Mouse (Mus musculus) gastrocnemius, adult 2 months (tissue): Measurements from ENCODE around the gene Ap1s1. TPM values are rescaled to one million over a fixed set of nuclear protein-coding genes. Genes with fewer than 3 reads are reported as not detected.

Experiments used
- DNase-seq: peaks from one replicate; pipeline ENCODE4 v3.0.0; 2022
- H3K27ac ChIP-seq: fragments of 200-600 bp; 2 replicates; pipeline ENCODE4 v1.8.1; 2022; ENCODE audit warnings: mild to moderate bottlenecking
- H3K4me3 ChIP-seq: fragments of 200-600 bp; 2 replicates; pipeline ENCODE4 v1.8.1; 2022; ENCODE audit warnings: mild to moderate bottlenecking, moderate library complexity
- CTCF ChIP-seq: fragments of 200-600 bp; IDR thresholded peaks from 2 replicates; pipeline ENCODE4 v1.8.1; 2022; ENCODE audit warnings: antibody characterized with exemption, mild to moderate bottlenecking, moderate library complexity
- intact Hi-C: fragments of 180-260 bp; cut with DNase I; formaldehyde crosslinking; loops from one replicate; pipeline ENCODE4 v1.15.1; 2025
- long read RNA-seq, 2 experiments: library from polyadenylated mRNA; stranded (forward); transcript quantifications; one replicate each; pipeline ENCODE4 v2.0.0; 2021
- total RNA-seq, 2 experiments: library from RNA; stranded (reverse); gene quantifications; 2 replicates each; pipeline ENCODE4 v1.2.3; 2021

The Ap1s1 gene
- 10 to 100 TPM; 12.4 to 19.2 TPM for total RNA-seq
- long read RNA-seq, experiment 1, transcript Ap1s1-201 (5 exons, 1,353 nt) = major isoform, 16 of 18 reads
- long read RNA-seq, experiment 1, partial matches to known transcripts = 2 of 18 reads
- long read RNA-seq, experiment 1, other reads (novel, unspliced or antisense) = 0 of 18 reads
- long read RNA-seq, experiment 2, transcript Ap1s1-201 (5 exons, 1,353 nt) = major isoform, 12 of 15 reads
- long read RNA-seq, experiment 2, partial matches to known transcripts = 0 of 15 reads
- long read RNA-seq, experiment 2, other reads (novel, unspliced or antisense) = 2 of 15 reads

DNA sequence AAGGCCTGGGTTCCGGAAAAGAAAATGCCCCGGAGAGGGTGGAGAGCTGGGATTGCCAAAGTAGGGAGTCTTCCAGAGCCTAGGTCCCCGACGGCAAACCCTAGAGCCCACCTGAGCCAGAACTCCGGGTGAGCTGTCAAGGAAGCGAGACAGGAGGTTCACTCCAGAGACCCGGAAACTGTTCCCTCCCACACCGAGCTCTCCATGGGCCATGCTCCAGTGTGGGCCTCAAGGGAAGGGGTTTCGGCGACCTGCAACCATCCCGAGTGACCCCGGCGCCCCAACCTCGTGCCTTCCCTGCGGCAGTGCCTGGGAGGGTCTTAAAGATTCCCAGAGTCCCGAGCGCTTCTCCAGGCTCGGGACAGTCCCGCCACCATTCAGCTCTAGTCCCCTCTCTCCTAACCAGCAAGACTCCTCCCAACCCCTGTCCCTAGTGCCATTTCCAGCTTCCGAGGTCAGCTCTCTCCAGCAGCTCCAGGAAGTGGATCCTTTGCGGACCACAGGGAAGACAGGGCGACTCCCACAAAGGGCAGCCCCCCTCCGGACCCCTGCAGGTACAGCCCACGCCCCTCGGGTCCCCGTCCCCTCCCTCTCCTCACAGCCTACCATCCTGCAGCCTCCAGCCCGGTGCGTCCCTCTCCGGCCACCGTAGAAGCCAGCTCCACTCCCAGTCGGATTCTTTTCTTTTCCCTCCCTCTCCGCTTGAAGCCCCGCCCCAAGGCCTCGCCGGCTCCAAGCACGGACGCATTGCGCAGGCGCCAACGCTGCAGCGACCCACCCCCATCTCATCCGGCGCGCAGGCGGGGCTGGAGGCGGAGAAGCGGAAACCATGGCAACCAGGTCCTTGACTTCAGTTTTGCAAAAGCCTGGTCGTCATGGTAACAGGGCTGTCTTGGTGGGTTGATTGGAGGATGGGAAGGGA is at the start of gene Ap1s1:
Ap1s1 (minus strand) TSS at position 734 of the 922 bp plus-strand sequence.
- Histone ChIP-seq H3K27ac (peak within 1 kb of the TSS; percentile 83), H3K4me3 (peak within 1 kb of the TSS; percentile 93)
- intact Hi-C loops = no loop called here
- no peak for TF ChIP-seq CTCF
- DNase-seq = peak; percentile 97

DNA sequence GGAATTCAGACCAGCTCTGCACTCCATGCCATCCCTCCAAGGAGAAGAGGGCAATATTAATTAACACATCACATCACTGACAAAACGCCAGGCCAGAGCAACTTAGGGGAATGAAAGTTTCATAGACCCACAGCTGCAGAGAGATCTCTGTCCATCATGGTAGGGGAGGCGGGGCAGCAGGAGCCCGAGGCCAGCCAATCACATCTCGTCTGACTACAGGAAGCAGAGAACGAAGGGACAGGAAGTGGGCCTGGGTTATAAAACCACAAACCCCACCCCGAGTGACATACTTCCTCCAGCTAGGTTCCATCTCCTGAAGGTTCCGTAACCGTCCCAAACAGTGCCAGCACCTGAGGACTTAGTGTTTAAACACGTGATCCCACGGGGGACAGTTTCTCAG is 49.2 kb upstream of the Ap1s1 start:
- H3K4me3 ChIP-seq = no peak overlapping the region
- 0 out of 2 replicates have a peak overlapping the region, but pooled peaks have one; percentile 31 for H3K27ac ChIP-seq
- intact Hi-C loops = no loop called here
- no peak for DNase-seq
- TF ChIP-seq CTCF = no peak

DNA sequence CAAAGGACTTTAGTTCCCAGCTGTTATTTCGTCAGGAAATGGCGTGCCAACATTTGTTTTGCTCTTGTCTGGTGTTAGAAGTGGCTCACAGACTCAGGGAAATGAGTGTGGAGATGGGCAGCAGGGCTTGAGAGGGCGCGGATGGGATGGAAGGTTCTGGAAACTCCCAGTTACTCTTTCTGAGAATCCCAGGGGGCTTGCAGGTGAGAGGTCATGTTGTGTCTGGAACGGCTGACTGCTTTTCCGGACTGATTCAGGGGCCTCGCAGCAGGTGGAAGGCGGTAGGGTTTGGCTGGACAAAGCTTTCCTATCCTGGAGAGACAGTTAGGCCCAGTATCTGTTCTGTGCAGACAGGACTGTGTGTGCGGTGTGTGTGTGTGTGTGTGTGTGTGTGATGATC is 47.8 kb upstream of the Ap1s1 start:
- Histone ChIP-seq H3K4me3 (no peak overlapping the region), H3K27ac (no peak overlapping the region)
- TF ChIP-seq CTCF = no peak
- no peak for DNase-seq
- intact Hi-C loops = no loop called here

DNA sequence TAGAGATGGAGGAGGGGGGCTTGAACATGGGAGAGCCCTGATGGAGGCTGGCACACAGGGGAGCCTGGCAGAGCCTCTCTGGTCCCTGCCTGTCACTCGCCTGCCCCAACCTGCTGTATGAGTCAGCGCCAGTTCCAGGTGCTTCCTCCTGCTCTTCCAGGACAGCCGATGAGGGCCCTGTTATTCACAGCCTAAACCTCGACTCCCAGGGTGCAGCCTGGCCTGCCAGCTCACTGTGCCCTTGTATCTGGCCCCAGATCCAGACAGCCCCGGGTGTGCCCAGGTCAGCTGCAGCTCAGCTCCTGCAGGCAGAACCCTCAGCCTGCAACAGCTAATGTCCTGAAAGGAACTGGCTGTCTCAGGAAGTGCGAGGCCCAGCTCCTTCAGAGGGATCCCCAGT is 45.6 kb upstream of the Ap1s1 start:
- no peak for TF ChIP-seq CTCF
- no peak for DNase-seq
- Histone ChIP-seq H3K4me3 (no peak overlapping the region), H3K27ac (no peak overlapping the region)
- intact Hi-C loops = no loop called here

DNA sequence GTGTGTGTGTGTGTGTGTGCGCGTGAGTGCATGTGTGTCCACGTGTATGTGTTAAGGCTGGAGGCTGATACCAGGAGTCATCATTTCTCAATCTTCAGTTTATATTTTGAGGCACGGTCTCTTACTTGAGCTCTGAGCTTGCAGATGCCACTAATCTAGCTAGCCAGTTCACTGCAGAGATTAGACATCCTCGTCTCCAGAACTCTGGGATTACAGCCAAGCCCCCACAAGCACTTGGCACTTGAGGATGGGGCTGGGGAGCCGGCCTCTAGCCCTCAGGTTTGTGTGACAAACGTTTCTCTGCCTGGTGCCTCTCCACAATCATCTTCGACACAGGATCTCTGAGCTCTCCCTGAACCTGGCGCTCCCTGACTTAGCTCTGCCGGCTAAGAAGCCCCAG is 44.9 kb upstream of the Ap1s1 start:
- intact Hi-C loops = no loop called here
- Histone ChIP-seq H3K27ac (no peak overlapping the region), H3K4me3 (no peak overlapping the region)
- no peak for TF ChIP-seq CTCF
- DNase-seq = no peak

DNA sequence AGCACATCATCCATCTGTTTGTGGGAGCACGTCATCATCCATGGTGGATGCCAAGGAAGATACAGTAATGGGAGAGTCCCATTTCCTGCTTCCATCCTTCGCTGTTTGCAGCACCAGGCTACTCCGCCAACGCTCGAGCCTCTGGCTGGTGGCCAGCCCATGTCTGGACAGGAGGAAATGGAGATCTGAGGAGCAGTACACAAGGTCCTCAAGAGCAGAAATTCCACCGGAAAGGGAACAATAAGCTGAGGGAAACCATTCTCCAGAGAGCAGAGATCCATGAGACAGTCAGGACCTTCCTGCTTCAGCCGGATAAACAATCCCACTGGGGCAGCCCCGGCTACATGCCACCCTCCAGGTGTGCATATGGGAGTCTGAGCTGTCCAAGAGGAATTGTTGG is 41.5 kb upstream of the Ap1s1 start:
- no peak overlapping the region for H3K4me3 ChIP-seq
- DNase-seq = peak; percentile 62
- no peak overlapping the region for H3K27ac ChIP-seq
- TF ChIP-seq CTCF = no peak
- intact Hi-C loops = no loop called here

DNA sequence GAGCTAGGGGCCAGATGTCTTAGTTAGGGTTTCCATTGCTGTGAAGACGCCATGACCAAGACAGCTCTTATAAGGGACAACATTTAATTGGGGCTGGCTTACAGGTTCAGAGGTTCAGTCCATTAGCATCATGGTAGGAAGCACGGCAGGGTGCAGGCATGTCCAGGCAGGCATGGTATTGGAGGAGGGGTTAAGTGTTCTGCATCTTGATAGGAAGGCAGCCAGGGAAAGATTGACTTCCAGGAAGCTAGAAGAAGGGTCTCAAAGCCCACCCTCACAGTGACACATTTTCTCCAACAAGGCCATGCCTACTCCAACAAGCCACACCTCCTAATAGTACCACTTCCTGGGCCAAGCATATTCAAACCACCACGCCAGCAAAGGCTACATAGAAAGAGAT is 39.8 kb upstream of the Ap1s1 start:
- intact Hi-C loops = no loop called here
- TF ChIP-seq CTCF = no peak
- no peak overlapping the region for H3K27ac ChIP-seq
- DNase-seq = no peak
- H3K4me3 ChIP-seq = no peak overlapping the region

DNA sequence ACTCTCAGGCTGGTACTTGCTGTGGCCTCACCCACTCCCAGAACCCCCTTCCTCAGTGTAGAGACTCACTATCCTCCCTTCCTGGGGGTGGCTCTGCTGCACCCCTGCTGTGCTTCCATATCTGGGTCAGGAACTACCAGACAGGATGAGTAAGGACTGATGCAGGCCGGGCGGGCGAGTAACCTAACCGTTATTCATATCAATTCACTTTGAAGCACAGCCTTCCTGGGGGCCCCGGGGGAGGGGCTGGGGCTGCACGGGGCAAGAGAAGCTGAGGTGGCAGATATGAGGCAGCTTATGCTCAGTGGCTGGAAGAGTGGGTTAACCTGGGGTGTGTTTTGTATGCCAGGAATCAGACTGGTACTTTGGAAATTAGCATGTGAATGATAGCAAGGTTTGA is 39.1 kb upstream of the Ap1s1 start:
- Histone ChIP-seq H3K27ac (no peak overlapping the region), H3K4me3 (no peak overlapping the region)
- intact Hi-C loops = no loop called here
- TF ChIP-seq CTCF = no peak
- no peak for DNase-seq

DNA sequence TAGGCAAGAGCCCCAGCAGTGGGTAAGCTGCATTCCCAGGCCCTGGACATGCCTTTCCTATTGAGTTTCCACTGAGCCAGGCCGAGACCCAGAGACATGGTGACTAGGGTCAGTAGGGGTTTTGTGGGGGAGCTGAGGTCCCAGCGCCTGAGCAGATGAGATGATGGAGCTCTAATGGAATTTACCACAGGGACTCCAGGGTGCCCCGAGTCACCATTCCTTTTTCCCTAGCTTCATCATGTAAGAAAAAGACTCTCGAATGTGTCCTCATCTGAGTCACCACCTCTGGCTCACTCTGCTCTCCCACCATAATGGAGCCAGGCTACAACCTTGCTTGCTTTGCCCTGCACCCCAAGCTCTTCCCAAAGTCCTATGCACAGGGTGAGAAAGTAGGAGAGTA is 37.1 kb upstream of the Ap1s1 start:
- no peak for TF ChIP-seq CTCF
- no peak for DNase-seq
- intact Hi-C loops = no loop called here
- Histone ChIP-seq H3K4me3 (no peak overlapping the region), H3K27ac (no peak overlapping the region)

DNA sequence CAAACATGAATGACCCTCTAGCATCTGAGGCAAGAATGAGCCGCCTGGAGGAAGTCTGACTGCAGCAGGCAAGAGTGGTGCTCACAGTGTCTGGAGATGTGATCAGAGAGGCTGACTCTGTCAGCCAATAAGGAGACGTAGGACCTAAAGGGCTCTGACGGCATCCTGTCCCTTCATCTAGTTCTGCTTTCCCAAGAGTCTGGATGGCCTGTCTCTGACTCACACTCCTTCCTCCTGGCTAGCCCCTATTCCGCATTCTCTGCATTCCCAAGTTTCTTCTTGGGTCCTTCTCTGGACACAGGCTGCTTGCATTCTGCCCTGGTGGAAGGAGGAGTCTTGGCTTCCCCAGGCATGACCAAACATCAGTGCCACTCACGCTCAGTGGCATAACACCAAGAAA is 33.9 kb upstream of the Ap1s1 start:
- intact Hi-C loops = no loop called here
- no peak overlapping the region for H3K4me3 ChIP-seq
- TF ChIP-seq CTCF = no peak
- peak overlapping the region; percentile 94 for H3K27ac ChIP-seq
- peak; percentile 35 for DNase-seq

DNA sequence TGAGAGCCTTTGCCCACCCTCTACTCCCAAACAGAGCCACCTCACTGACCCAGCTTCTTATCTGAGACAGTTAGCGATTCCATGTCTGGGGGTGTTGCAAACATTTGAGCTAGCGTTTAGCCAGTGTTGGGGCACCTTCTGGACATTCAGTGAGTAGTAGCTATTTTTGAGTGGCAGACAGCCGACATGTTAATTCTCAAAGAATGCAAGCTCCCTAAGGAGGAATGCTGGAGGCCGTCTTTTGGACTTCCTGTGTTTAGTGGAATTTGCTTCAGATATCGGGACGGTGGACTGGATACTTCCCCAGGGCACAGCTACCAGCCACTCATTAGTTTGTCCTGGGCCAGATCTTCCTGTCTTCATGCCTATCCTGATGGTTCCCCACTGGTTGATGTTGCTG is 32.7 kb upstream of the Ap1s1 start:
- DNase-seq = no peak
- intact Hi-C loops = no loop called here
- TF ChIP-seq CTCF = no peak
- peak overlapping the region; percentile 94 for H3K27ac ChIP-seq
- H3K4me3 ChIP-seq = no peak overlapping the region

DNA sequence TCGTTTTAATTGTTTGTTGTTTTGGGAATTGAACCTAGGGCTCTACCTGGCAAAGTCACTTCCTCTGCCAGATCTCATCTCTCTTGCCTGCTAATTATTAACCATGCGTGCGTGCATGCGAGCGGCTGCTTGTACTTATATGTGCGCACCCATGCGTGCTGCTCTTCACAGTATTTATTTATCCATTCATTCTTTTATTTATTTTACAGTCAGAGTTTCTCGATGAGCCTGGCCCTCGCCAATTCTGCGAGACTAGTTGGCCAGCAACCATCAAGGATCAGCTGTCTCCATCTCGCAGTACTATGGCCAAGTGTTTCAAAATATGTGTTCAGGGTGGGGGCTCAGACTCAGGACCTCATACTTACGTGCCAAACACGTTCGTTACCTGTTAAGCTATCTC is 32.1 kb upstream of the Ap1s1 start:
- no peak for TF ChIP-seq CTCF
- Histone ChIP-seq H3K27ac (peak overlapping the region; percentile 94; the same call in 1 of the 2 replicates), H3K4me3 (no peak overlapping the region)
- peak; percentile 59 for DNase-seq
- intact Hi-C loops = no loop called here

DNA sequence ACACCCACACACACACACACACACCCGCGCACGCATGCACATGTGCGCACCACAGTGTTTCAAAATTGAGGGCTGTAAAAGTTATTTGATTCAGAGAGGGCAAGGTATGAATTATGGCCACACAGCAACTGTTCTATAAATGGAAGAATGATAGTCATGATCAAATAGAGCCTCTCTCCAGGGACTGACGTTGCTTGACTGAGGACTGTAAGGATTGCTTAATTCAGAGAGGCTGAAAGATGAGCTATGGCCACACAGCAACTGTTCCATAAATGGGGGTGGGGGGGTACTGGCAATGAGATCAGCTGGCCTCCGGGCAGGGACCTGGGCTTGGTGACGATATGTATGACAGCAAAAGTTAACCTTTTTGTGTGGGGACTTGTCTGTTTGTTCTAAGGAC is 31.3 kb upstream of the Ap1s1 start:
- DNase-seq = no peak
- intact Hi-C loops = no loop called here
- TF ChIP-seq CTCF = no peak
- no peak overlapping the region for H3K4me3 ChIP-seq
- peak overlapping the region; percentile 94 for H3K27ac ChIP-seq
